Mouse (Mus musculus) kidney, postnatal 0 days (tissue): ENCODE data around the gene Ccnf. TPM values are rescaled to one million over a fixed set of nuclear protein-coding genes. Genes with fewer than 3 reads are reported as not detected.

Source experiments
- ATAC-seq: fragments of 200-750 bp; cut with Nextera tagmentation; replicated peaks from 2 replicates; pipeline ENCODE4 v1.8.0; 2017; ENCODE audit warnings: low read depth, moderate number of reproducible peaks, moderate TSS enrichment, moderate library complexity; ENCODE audit not compliant: low FRiP score
- DNase-seq: peaks from one replicate; pipeline ENCODE4 v3.0.0-alpha.2; 2016; ENCODE audit warnings: low spot score
- H3K27ac ChIP-seq: fragments of 300-500 bp; sonication (generic); 2 replicates; pipeline ENCODE4 v1.5.1; 2014; ENCODE audit warnings: mild to moderate bottlenecking
- H3K27me3 ChIP-seq: fragments of 300-500 bp; sonication (generic); 2 replicates; pipeline ENCODE4 v1.6.1; 2014; ENCODE audit warnings: low read length, mixed read lengths; ENCODE audit not compliant: insufficient read depth
- H3K36me3 ChIP-seq: fragments of 300-500 bp; sonication (generic); 2 replicates; pipeline ENCODE4 v1.6.1; 2014; ENCODE audit warnings: low read length, mixed read lengths; ENCODE audit not compliant: insufficient read depth
- H3K4me1 ChIP-seq: fragments of 300-500 bp; sonication (generic); replicated peaks from 2 replicates; pipeline ENCODE4 v1.6.1; 2014; ENCODE audit warnings: antibody characterized with exemption, low read length, mixed read lengths; ENCODE audit not compliant: insufficient read depth
- H3K4me2 ChIP-seq: fragments of 300-500 bp; sonication (generic); 2 replicates; pipeline ENCODE4 v1.6.1; 2014; ENCODE audit warnings: mild to moderate bottlenecking, low read length, moderate library complexity, mixed read lengths
- H3K4me3 ChIP-seq: fragments of 300-500 bp; sonication (generic); replicated peaks from 2 replicates; pipeline ENCODE4 v1.5.1; 2014; ENCODE audit warnings: low read depth, low read length
- H3K9ac ChIP-seq: fragments of 300-500 bp; sonication (generic); 2 replicates; pipeline ENCODE4 v1.6.1; 2014; ENCODE audit warnings: low read depth, low read length
- H3K9me3 ChIP-seq: fragments of 300-500 bp; sonication (generic); replicated peaks from 2 replicates; pipeline ENCODE4 v1.6.1; 2016; ENCODE audit warnings: low read length, inconsistent platforms, mixed read lengths
- CTCF ChIP-seq: IDR thresholded peaks from 2 replicates; pipeline ENCODE4 v1.5.1; 2016; ENCODE audit warnings: antibody characterized with exemption, low read depth, mild to moderate bottlenecking, moderate library complexity
- WGBS: fragments of 180-500 bp; shearing (Covaris S2); extraction: QIAGEN DNeasy Blood & Tissue Kit; methylation state at CpG from one replicate; pipeline ENCODE4 v1.1.7; 2014; 5-methylcytosine and 5-hydroxymethylcytosine counted together
- polyA plus RNA-seq: library from polyadenylated mRNA; unstranded; fragments of >200 nt; fragmentation: Nextera tagmentation; extraction: Ambion mirVana; gene quantifications from 2 replicates; pipeline ENCODE4 v1.2.1, GENCODE M21; 2015

Gene Ccnf
- polyA plus RNA-seq, 1 experiment from 2014 or later: 18.3 TPM

- WGBS: 67% methylated on average over 4 of the region's 4 CpGs
- Histone ChIP-seq H3K27me3 (no peaks in the 10 kb centered on the region; the same call in 1 of the 2 replicates), H3K4me1 (peaks cover 21% of the 10 kb centered on the region), H3K36me3 (no peaks in the 10 kb centered on the region), H3K4me2 (no peak overlapping the region), H3K4me3 (no peak overlapping the region), H3K9ac (no peak overlapping the region), H3K27ac (no peak overlapping the region), H3K9me3 (no peaks in the 10 kb centered on the region)
- DNase-seq: no peak
- no peak for TF ChIP-seq CTCF
- ATAC-seq: no peak
These were observed 48.2 kb downstream of the Ccnf start for GRCm38 (mm10) chr17:24203068-24203467.

DNA sequence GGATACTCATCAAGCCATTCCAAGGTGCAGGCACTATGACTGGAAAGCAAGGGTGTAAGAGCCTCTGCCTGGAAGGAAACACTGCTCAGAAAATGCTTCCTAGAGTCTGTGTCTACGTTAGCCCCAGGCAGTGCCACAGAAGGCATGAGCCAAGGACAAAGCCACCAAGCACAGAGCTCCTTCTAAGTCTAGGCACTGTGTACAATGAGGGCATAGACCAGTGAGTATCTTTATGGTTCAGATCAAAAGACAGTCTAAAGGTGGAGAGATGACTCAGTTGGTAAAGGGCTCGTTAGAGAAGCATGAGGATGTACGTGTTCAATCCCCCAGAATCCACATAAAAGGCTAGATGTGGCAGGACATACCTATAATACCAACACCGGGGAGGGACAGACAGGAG, 50.2 kb downstream of the Ccnf start:
- peaks cover 15% of the 10 kb centered on the region for H3K4me1 ChIP-seq
- H3K27ac ChIP-seq: no peak overlapping the region
- DNase-seq (no peak), ATAC-seq (no peak)
- H3K36me3 ChIP-seq: no peaks in the 10 kb centered on the region
- no peak overlapping the region for H3K9ac ChIP-seq
- 81% methylated on average over 4 of the region's 4 CpGs for WGBS
- no peaks in the 10 kb centered on the region for H3K27me3 ChIP-seq
- no peaks in the 10 kb centered on the region for H3K9me3 ChIP-seq
- TF ChIP-seq CTCF: no peak
- H3K4me2 ChIP-seq: no peak overlapping the region
- H3K4me3 ChIP-seq: no peak overlapping the region

DNA sequence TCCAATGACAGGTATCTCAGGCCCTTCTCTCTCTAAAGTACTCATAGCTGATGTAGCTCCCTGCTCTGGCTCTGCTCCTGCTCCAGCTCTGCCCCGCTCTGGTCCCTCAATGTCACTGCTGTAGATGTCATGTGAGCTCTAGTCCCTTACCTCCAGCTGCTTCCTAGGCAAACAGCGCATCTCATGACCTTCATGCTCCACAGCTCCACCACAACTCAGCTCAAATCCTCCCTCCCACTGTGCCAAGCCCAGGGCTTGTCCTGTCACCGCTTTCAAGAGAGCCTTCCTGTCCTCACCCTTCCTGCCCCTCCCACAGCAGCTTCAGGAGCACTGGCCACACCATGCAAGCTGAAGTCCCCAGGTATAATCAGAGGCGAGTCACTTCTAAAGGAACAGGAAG, 51.5 kb downstream of the Ccnf start:
- Histone ChIP-seq H3K9ac (no peak overlapping the region), H3K4me1 (peaks cover 6% of the 10 kb centered on the region), H3K4me2 (no peak overlapping the region), H3K9me3 (no peaks in the 10 kb centered on the region), H3K27ac (no peak overlapping the region), H3K36me3 (no peaks in the 10 kb centered on the region), H3K4me3 (no peak overlapping the region), H3K27me3 (no peaks in the 10 kb centered on the region)
- DNase-seq (no peak), ATAC-seq (no peak)
- TF ChIP-seq CTCF: no peak
- 51% methylated on average over 4 of the region's 4 CpGs for WGBS

- Histone ChIP-seq H3K27ac (no peak overlapping the region), H3K9me3 (no peaks in the 10 kb centered on the region), H3K4me3 (no peak overlapping the region), H3K9ac (no peak overlapping the region), H3K36me3 (no peaks in the 10 kb centered on the region), H3K4me1 (peaks cover 4% of the 10 kb centered on the region; the same call in 1 of the 2 replicates), H3K27me3 (no peaks in the 10 kb centered on the region), H3K4me2 (no peak overlapping the region)
- 88% methylated on average over 4 of the region's 4 CpGs for WGBS
- ATAC-seq (no peak), DNase-seq (no peak)
- TF ChIP-seq CTCF: no peak
These were observed 52.0 kb downstream of the Ccnf start for GRCm38 (mm10) chr17:24199252-24199651.

- DNase-seq (no peak), ATAC-seq (no peak)
- Histone ChIP-seq H3K27me3 (no peaks in the 10 kb centered on the region), H3K4me2 (no peak overlapping the region), H3K9me3 (no peaks in the 10 kb centered on the region), H3K4me1 (peaks cover 4% of the 10 kb centered on the region; the same call in 1 of the 2 replicates), H3K36me3 (no peaks in the 10 kb centered on the region), H3K27ac (no peak overlapping the region), H3K9ac (no peak overlapping the region), H3K4me3 (no peak overlapping the region)
- TF ChIP-seq CTCF: no peak
- WGBS: 69% methylated on average over 15 of the region's 15 CpGs
These were observed 54.1 kb downstream of the Ccnf start for GRCm38 (mm10) chr17:24197032-24197824.

GRCm38 (mm10) chr17:24195349-24195748, 55.9 kb downstream of the Ccnf start:
- WGBS: 61% methylated on average over 2 of the region's 2 CpGs
- H3K27ac ChIP-seq: no peak overlapping the region
- no peak overlapping the region for H3K9ac ChIP-seq
- no peaks in the 10 kb centered on the region for H3K27me3 ChIP-seq
- H3K4me3 ChIP-seq: no peak overlapping the region
- peaks cover 4% of the 10 kb centered on the region; the same call in 1 of the 2 replicates for H3K4me1 ChIP-seq
- H3K4me2 ChIP-seq: no peak overlapping the region
- no peak for DNase-seq
- ATAC-seq: no peak
- no peaks in the 10 kb centered on the region for H3K9me3 ChIP-seq
- no peaks in the 10 kb centered on the region for H3K36me3 ChIP-seq
- TF ChIP-seq CTCF: no peak

DNA sequence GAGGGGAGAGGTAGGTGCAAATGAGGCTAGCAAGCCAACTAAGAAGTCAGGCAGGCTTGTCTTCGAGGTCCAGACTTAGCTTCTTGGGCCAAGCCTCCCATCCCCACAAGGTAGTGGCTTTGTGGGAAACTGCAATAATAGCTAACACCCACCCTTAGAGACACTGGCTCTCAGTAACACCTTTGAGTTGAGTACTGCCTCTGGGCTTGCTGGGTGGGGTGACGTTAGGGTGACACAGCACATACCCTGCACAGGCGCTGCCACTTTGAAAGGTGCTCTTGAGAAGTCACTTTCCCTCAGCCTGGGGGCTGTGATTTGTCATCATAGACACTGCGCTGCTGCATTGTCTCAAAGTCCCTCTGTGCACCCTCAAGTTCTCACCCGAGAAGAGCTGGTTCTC, 57.5 kb downstream of the Ccnf start:
- 81% methylated on average over 5 of the region's 5 CpGs for WGBS
- Histone ChIP-seq H3K36me3 (no peaks in the 10 kb centered on the region), H3K4me1 (no peaks in the 10 kb centered on the region), H3K27ac (no peak overlapping the region), H3K9me3 (no peaks in the 10 kb centered on the region), H3K4me3 (no peak overlapping the region), H3K27me3 (no peaks in the 10 kb centered on the region), H3K9ac (no peak overlapping the region), H3K4me2 (no peak overlapping the region)
- DNase-seq (no peak), ATAC-seq (no peak)
- no peak for TF ChIP-seq CTCF
